Mouse (Mus musculus): ENCODE data around the gene Gm20388. TPM values are rescaled to one million over a fixed set of nuclear protein-coding genes. Genes with fewer than 3 reads are reported as not detected.

The Gm20388 gene
- polyA plus RNA-seq, 1 experiment from 2014 or later: 5.5 TPM

- DNase-seq (ENCODE audit: extremely low spot score, low spot score): peak; percentile 80
- H3K4me3 ChIP-seq: no peak overlapping the region
- H3K4me1 ChIP-seq: peaks cover 4% of the 10 kb centered on the region; the same call in 1 of the 2 replicates
- peaks cover 2% of the 10 kb centered on the region; the same call in 1 of the 2 replicates for H3K9me3 ChIP-seq
- no peaks in the 10 kb centered on the region for H3K27me3 ChIP-seq (ENCODE audit: poor library complexity, severe bottlenecking)
- peaks cover 28% of the 10 kb centered on the region for H3K36me3 ChIP-seq (replicated peaks)
- no peak overlapping the region for H3K27ac ChIP-seq
- WGBS: 13% methylated on average over 7 of the region's 7 CpGs
Measured at GRCm38 (mm10) chr8:121547132-121547531, 1636.5 kb downstream of the Gm20388 start.

GRCm38 (mm10) chr8:121550056-121550455 is 1639.4 kb downstream of the Gm20388 start:
- Histone ChIP-seq H3K4me1 (peaks cover 4% of the 10 kb centered on the region; the same call in 1 of the 2 replicates), H3K27ac (no peak overlapping the region), H3K36me3 (replicated peaks) (peaks cover 57% of the 10 kb centered on the region), H3K27me3 (ENCODE audit: poor library complexity, severe bottlenecking) (no peaks in the 10 kb centered on the region), H3K9me3 (no peaks in the 10 kb centered on the region), H3K4me3 (no peak overlapping the region)
- WGBS: 93% methylated on average over 6 of the region's 6 CpGs
- DNase-seq (ENCODE audit: extremely low spot score, low spot score): no peak

- no peaks in the 10 kb centered on the region for H3K9me3 ChIP-seq
- H3K36me3 ChIP-seq (replicated peaks): peaks cover 67% of the 10 kb centered on the region
- 73% methylated on average over 24 of the region's 24 CpGs for WGBS
- H3K4me1 ChIP-seq: peaks cover 4% of the 10 kb centered on the region; the same call in 1 of the 2 replicates
- no peak for DNase-seq (ENCODE audit: extremely low spot score, low spot score)
- H3K27me3 ChIP-seq (ENCODE audit: poor library complexity, severe bottlenecking): no peaks in the 10 kb centered on the region
- H3K27ac ChIP-seq: no peak overlapping the region
- no peak overlapping the region for H3K4me3 ChIP-seq
Measured at GRCm38 (mm10) chr8:121551065-121551985, 1640.7 kb downstream of the Gm20388 start.

GRCm38 (mm10) chr8:121552506-121552905 is 1641.9 kb downstream of the Gm20388 start:
- 97% methylated on average over 9 of the region's 9 CpGs for WGBS
- no peak overlapping the region for H3K27ac ChIP-seq
- no peaks in the 10 kb centered on the region for H3K9me3 ChIP-seq
- no peak overlapping the region for H3K4me3 ChIP-seq
- H3K4me1 ChIP-seq: peaks cover 4% of the 10 kb centered on the region; the same call in 1 of the 2 replicates
- DNase-seq (ENCODE audit: extremely low spot score, low spot score): no peak
- no peaks in the 10 kb centered on the region for H3K27me3 ChIP-seq (ENCODE audit: poor library complexity, severe bottlenecking)
- peaks cover 72% of the 10 kb centered on the region for H3K36me3 ChIP-seq (replicated peaks)

GRCm38 (mm10) chr8:121553831-121554475 is 1643.3 kb downstream of the Gm20388 start:
- 96% methylated on average over 32 of the region's 32 CpGs for WGBS
- H3K9me3 ChIP-seq: no peaks in the 10 kb centered on the region
- H3K27ac ChIP-seq: no peak overlapping the region
- H3K4me1 ChIP-seq: peaks cover 4% of the 10 kb centered on the region; the same call in 1 of the 2 replicates
- H3K27me3 ChIP-seq (ENCODE audit: poor library complexity, severe bottlenecking): no peaks in the 10 kb centered on the region
- peaks cover 86% of the 10 kb centered on the region for H3K36me3 ChIP-seq (replicated peaks)
- no peak for DNase-seq (ENCODE audit: extremely low spot score, low spot score)
- H3K4me3 ChIP-seq: no peak overlapping the region

- H3K36me3 ChIP-seq (replicated peaks): peaks cover 75% of the 10 kb centered on the region
- H3K27me3 ChIP-seq (ENCODE audit: poor library complexity, severe bottlenecking): no peaks in the 10 kb centered on the region
- 91% methylated on average over 11 of the region's 11 CpGs for WGBS
- DNase-seq (ENCODE audit: extremely low spot score, low spot score): no peak
- H3K4me1 ChIP-seq: 0 out of 2 replicates have a peak, but pooled peaks cover 4% of the 10 kb centered on the region
- no peak overlapping the region for H3K4me3 ChIP-seq
- H3K27ac ChIP-seq: no peak overlapping the region
- no peaks in the 10 kb centered on the region for H3K9me3 ChIP-seq
Measured at GRCm38 (mm10) chr8:121557746-121558145, 1647.1 kb downstream of the Gm20388 start.

GRCm38 (mm10) chr8:121558538-121558937 is 1647.9 kb downstream of the Gm20388 start:
- Histone ChIP-seq H3K4me3 (no peak overlapping the region), H3K4me1 (peaks cover 12% of the 10 kb centered on the region; the same call in 1 of the 2 replicates), H3K36me3 (replicated peaks) (peaks cover 67% of the 10 kb centered on the region), H3K27ac (no peak overlapping the region), H3K9me3 (no peaks in the 10 kb centered on the region), H3K27me3 (ENCODE audit: poor library complexity, severe bottlenecking) (no peaks in the 10 kb centered on the region)
- 91% methylated on average over 16 of the region's 16 CpGs for WGBS
- DNase-seq (ENCODE audit: extremely low spot score, low spot score): no peak

GRCm38 (mm10) chr8:121559801-121560200 is 1649.2 kb downstream of the Gm20388 start:
- Histone ChIP-seq H3K4me1 (peaks cover 15% of the 10 kb centered on the region; the same call in 1 of the 2 replicates), H3K9me3 (no peaks in the 10 kb centered on the region), H3K27me3 (ENCODE audit: poor library complexity, severe bottlenecking) (no peaks in the 10 kb centered on the region), H3K36me3 (replicated peaks) (peaks cover 59% of the 10 kb centered on the region), H3K27ac (no peak overlapping the region), H3K4me3 (no peak overlapping the region)
- 92% methylated on average over 12 of the region's 12 CpGs for WGBS
- no peak for DNase-seq (ENCODE audit: extremely low spot score, low spot score)

- Histone ChIP-seq H3K27me3 (ENCODE audit: poor library complexity, severe bottlenecking) (no peaks in the 10 kb centered on the region), H3K27ac (no peak overlapping the region), H3K4me1 (peaks cover 15% of the 10 kb centered on the region; the same call in 1 of the 2 replicates), H3K36me3 (replicated peaks) (peaks cover 56% of the 10 kb centered on the region), H3K9me3 (no peaks in the 10 kb centered on the region), H3K4me3 (no peak overlapping the region)
- 96% methylated on average over 7 of the region's 7 CpGs for WGBS
- DNase-seq (ENCODE audit: extremely low spot score, low spot score): no peak
Measured at GRCm38 (mm10) chr8:121560432-121561100, 1649.9 kb downstream of the Gm20388 start.

GRCm38 (mm10) chr8:121561636-121562345 is 1651.2 kb downstream of the Gm20388 start:
- Histone ChIP-seq H3K27ac (no peak overlapping the region), H3K27me3 (ENCODE audit: poor library complexity, severe bottlenecking) (no peaks in the 10 kb centered on the region), H3K36me3 (replicated peaks) (peaks cover 54% of the 10 kb centered on the region), H3K4me3 (no peak overlapping the region), H3K4me1 (peaks cover 15% of the 10 kb centered on the region; the same call in 1 of the 2 replicates), H3K9me3 (no peaks in the 10 kb centered on the region)
- WGBS: 93% methylated on average over 16 of the region's 16 CpGs
- DNase-seq (ENCODE audit: extremely low spot score, low spot score): no peak

GRCm38 (mm10) chr8:121562941-121563351 is 1652.3 kb downstream of the Gm20388 start:
- no peak for DNase-seq (ENCODE audit: extremely low spot score, low spot score)
- no peak overlapping the region for H3K4me3 ChIP-seq

GRCm38 (mm10) chr8:121563701-121564100 is 1653.1 kb downstream of the Gm20388 start:
- H3K27me3 ChIP-seq (ENCODE audit: poor library complexity, severe bottlenecking): no peaks in the 10 kb centered on the region
- H3K36me3 ChIP-seq (replicated peaks): peaks cover 42% of the 10 kb centered on the region
- peaks cover 22% of the 10 kb centered on the region; the same call in 1 of the 2 replicates for H3K4me1 ChIP-seq
- H3K9me3 ChIP-seq: no peaks in the 10 kb centered on the region
- H3K27ac ChIP-seq: no peak overlapping the region
- no peak overlapping the region for H3K4me3 ChIP-seq
- DNase-seq (ENCODE audit: extremely low spot score, low spot score): no peak
- WGBS: 88% methylated on average over 6 of the region's 6 CpGs

More at GRCm38 (mm10) chr8:121562941-121563351, 1652.3 kb downstream of the Gm20388 start:
- peaks cover 15% of the 10 kb centered on the region; the same call in 1 of the 2 replicates for H3K4me1 ChIP-seq
- H3K27ac ChIP-seq: peak overlapping the region; percentile 13; the same call in 1 of the 2 replicates
- H3K27me3 ChIP-seq (ENCODE audit: poor library complexity, severe bottlenecking): no peaks in the 10 kb centered on the region
- H3K9me3 ChIP-seq: no peaks in the 10 kb centered on the region
- peaks cover 50% of the 10 kb centered on the region for H3K36me3 ChIP-seq (replicated peaks)
- WGBS: 87% methylated on average over 9 of the region's 9 CpGs
